Mouse (Mus musculus): ENCODE data around the gene Mob1a. TPM values are rescaled to one million over a fixed set of nuclear protein-coding genes. Genes with fewer than 3 reads are reported as not detected.

The Mob1a gene
- 60.1 and 65.1 TPM in 2 replicates for polyA plus RNA-seq (2015; fragmentation: Nextera tagmentation; extraction: Ambion mirVana)

- H3K4me1 ChIP-seq, result peaks cover 13% of the 10 kb centered on the region
- peaks cover 16% of the 10 kb centered on the region for H3K36me3 ChIP-seq
- ATAC-seq (ENCODE audit: insufficient number of reproducible peaks, insufficient read depth, low FRiP score, low TSS enrichment, low read depth), result peak; percentile 96
- peak within 1 kb of the TSS; percentile 74 for H3K4me2 ChIP-seq
- H3K9ac ChIP-seq, result peak within 1 kb of the TSS; percentile 87
- peak within 1 kb of the TSS; percentile 68 for H3K4me3 ChIP-seq
- H3K9me3 ChIP-seq, result no peaks in the 10 kb centered on the region
- H3K27ac ChIP-seq, result peak within 1 kb of the TSS; percentile 95
- H3K27me3 ChIP-seq, result no peaks in the 10 kb centered on the region
- 1% methylated on average over 63 of the region's 65 CpGs for WGBS
Observed at GRCm38 (mm10) chr6:83325525-83326393, at the start of gene Mob1a, which contains the start of gene Mthfd2. Mob1a (plus strand) TSS chr6:83326016. Mthfd2 (minus strand) TSS chr6:83325908.

- Histone ChIP-seq H3K36me3 (no peaks in the 10 kb centered on the region), H3K27me3 (peaks cover 9% of the 10 kb centered on the region; the same call in 1 of the 2 replicates), H3K9ac (no peak overlapping the region), H3K4me3 (no peak overlapping the region), H3K9me3 (peaks cover 4% of the 10 kb centered on the region; the same call in 1 of the 2 replicates), H3K4me1 (no peaks in the 10 kb centered on the region; the same call in 1 of the 2 replicates), H3K4me2 (no peak overlapping the region), H3K27ac (no peak overlapping the region)
- 73% methylated on average over 13 of the region's 13 CpGs for WGBS
- no peak for ATAC-seq (ENCODE audit: insufficient number of reproducible peaks, insufficient read depth, low FRiP score, low TSS enrichment, low read depth)
Observed at GRCm38 (mm10) chr6:83277151-83277550, 48.7 kb upstream of the Mob1a start.

- H3K4me1 ChIP-seq, result no peaks in the 10 kb centered on the region
- no peak overlapping the region for H3K27ac ChIP-seq
- peaks cover 9% of the 10 kb centered on the region for H3K27me3 ChIP-seq
- no peak overlapping the region for H3K9ac ChIP-seq
- H3K9me3 ChIP-seq, result peaks cover 4% of the 10 kb centered on the region; the same call in 1 of the 2 replicates
- 28% methylated on average over 2 of the region's 2 CpGs for WGBS
- no peak overlapping the region for H3K4me3 ChIP-seq
- no peaks in the 10 kb centered on the region for H3K36me3 ChIP-seq
- ATAC-seq (ENCODE audit: insufficient number of reproducible peaks, insufficient read depth, low FRiP score, low TSS enrichment, low read depth), result no peak
- no peak overlapping the region for H3K4me2 ChIP-seq
Observed at GRCm38 (mm10) chr6:83278881-83279280, 46.9 kb upstream of the Mob1a start.

- Histone ChIP-seq H3K4me3 (no peak overlapping the region), H3K27me3 (peaks cover 9% of the 10 kb centered on the region), H3K4me1 (no peaks in the 10 kb centered on the region), H3K4me2 (no peak overlapping the region), H3K27ac (no peak overlapping the region), H3K9me3 (peaks cover 4% of the 10 kb centered on the region; the same call in 1 of the 2 replicates), H3K36me3 (no peaks in the 10 kb centered on the region), H3K9ac (no peak overlapping the region)
- WGBS, result 79% methylated on average over 8 of the region's 8 CpGs
- ATAC-seq (ENCODE audit: insufficient number of reproducible peaks, insufficient read depth, low FRiP score, low TSS enrichment, low read depth), result no peak
Observed at GRCm38 (mm10) chr6:83280256-83280955, 45.4 kb upstream of the Mob1a start.

- Histone ChIP-seq H3K36me3 (peaks cover 10% of the 10 kb centered on the region), H3K27me3 (no peaks in the 10 kb centered on the region), H3K27ac (no peak overlapping the region), H3K4me2 (no peak overlapping the region), H3K9me3 (no peaks in the 10 kb centered on the region), H3K9ac (no peak overlapping the region), H3K4me1 (no peaks in the 10 kb centered on the region), H3K4me3 (no peak overlapping the region)
- WGBS, result 85% methylated on average over 7 of the region's 7 CpGs
- ATAC-seq (ENCODE audit: insufficient number of reproducible peaks, insufficient read depth, low FRiP score, low TSS enrichment, low read depth), result no peak
Observed at GRCm38 (mm10) chr6:83300447-83301229, 25.2 kb upstream of the Mob1a start.

GRCm38 (mm10) chr6:83301294-83301693 is 24.5 kb upstream of the Mob1a start:
- no peaks in the 10 kb centered on the region for H3K4me1 ChIP-seq
- 83% methylated on average over 2 of the region's 2 CpGs for WGBS
- no peaks in the 10 kb centered on the region for H3K27me3 ChIP-seq
- peaks cover 15% of the 10 kb centered on the region for H3K36me3 ChIP-seq
- no peak overlapping the region for H3K4me3 ChIP-seq
- H3K4me2 ChIP-seq, result no peak overlapping the region
- no peaks in the 10 kb centered on the region for H3K9me3 ChIP-seq
- no peak overlapping the region for H3K9ac ChIP-seq
- no peak overlapping the region for H3K27ac ChIP-seq
- ATAC-seq (ENCODE audit: insufficient number of reproducible peaks, insufficient read depth, low FRiP score, low TSS enrichment, low read depth), result no peak

- H3K9me3 ChIP-seq, result no peaks in the 10 kb centered on the region
- no peak overlapping the region for H3K9ac ChIP-seq
- WGBS, result 67% methylated on average over 5 of the region's 5 CpGs
- no peaks in the 10 kb centered on the region for H3K4me1 ChIP-seq
- no peak for ATAC-seq (ENCODE audit: insufficient number of reproducible peaks, insufficient read depth, low FRiP score, low TSS enrichment, low read depth)
- no peak overlapping the region for H3K27ac ChIP-seq
- no peak overlapping the region for H3K4me3 ChIP-seq
- peaks cover 24% of the 10 kb centered on the region for H3K36me3 ChIP-seq
- no peaks in the 10 kb centered on the region for H3K27me3 ChIP-seq
- H3K4me2 ChIP-seq, result no peak overlapping the region
Observed at GRCm38 (mm10) chr6:83302264-83302663, 23.6 kb upstream of the Mob1a start.

GRCm38 (mm10) chr6:83309017-83309416 is 16.8 kb upstream of the Mob1a start:
- 87% methylated on average over 7 of the region's 7 CpGs for WGBS

GRCm38 (mm10) chr6:83311206-83311605 is 14.6 kb upstream of the Mob1a start:
- peaks cover 63% of the 10 kb centered on the region for H3K36me3 ChIP-seq
- H3K4me2 ChIP-seq, result no peak overlapping the region
- 94% methylated on average over 11 of the region's 11 CpGs for WGBS
- ATAC-seq (ENCODE audit: insufficient number of reproducible peaks, insufficient read depth, low FRiP score, low TSS enrichment, low read depth), result no peak
- peaks cover 10% of the 10 kb centered on the region for H3K4me1 ChIP-seq
- no peak overlapping the region for H3K4me3 ChIP-seq
- H3K27ac ChIP-seq, result no peak overlapping the region
- no peak overlapping the region for H3K9ac ChIP-seq
- no peaks in the 10 kb centered on the region for H3K9me3 ChIP-seq
- H3K27me3 ChIP-seq, result no peaks in the 10 kb centered on the region

More at GRCm38 (mm10) chr6:83309017-83309416, 16.8 kb upstream of the Mob1a start:
- Histone ChIP-seq H3K9ac (no peak overlapping the region), H3K4me3 (no peak overlapping the region), H3K27me3 (no peaks in the 10 kb centered on the region), H3K4me1 (no peaks in the 10 kb centered on the region), H3K27ac (no peak overlapping the region), H3K9me3 (no peaks in the 10 kb centered on the region), H3K36me3 (peaks cover 76% of the 10 kb centered on the region), H3K4me2 (no peak overlapping the region)
- no peak for ATAC-seq (ENCODE audit: insufficient number of reproducible peaks, insufficient read depth, low FRiP score, low TSS enrichment, low read depth)

- ATAC-seq (ENCODE audit: insufficient number of reproducible peaks, insufficient read depth, low FRiP score, low TSS enrichment, low read depth), result no peak
- 95% methylated on average over 7 of the region's 7 CpGs for WGBS
- H3K9me3 ChIP-seq, result no peaks in the 10 kb centered on the region
- H3K36me3 ChIP-seq, result peaks cover 54% of the 10 kb centered on the region
- no peak overlapping the region for H3K4me3 ChIP-seq
- H3K9ac ChIP-seq, result no peak overlapping the region
- no peak overlapping the region for H3K4me2 ChIP-seq
- no peak overlapping the region for H3K27ac ChIP-seq
- H3K4me1 ChIP-seq, result peaks cover 18% of the 10 kb centered on the region
- H3K27me3 ChIP-seq, result no peaks in the 10 kb centered on the region
Observed at GRCm38 (mm10) chr6:83312021-83312420, 13.8 kb upstream of the Mob1a start.

- ATAC-seq (ENCODE audit: insufficient number of reproducible peaks, insufficient read depth, low FRiP score, low TSS enrichment, low read depth), result no peak
- peaks cover 18% of the 10 kb centered on the region for H3K4me1 ChIP-seq
- WGBS, result 87% methylated on average over 8 of the region's 8 CpGs
- no peaks in the 10 kb centered on the region for H3K9me3 ChIP-seq
- no peak overlapping the region for H3K4me2 ChIP-seq
- H3K27ac ChIP-seq, result no peak overlapping the region
- H3K27me3 ChIP-seq, result no peaks in the 10 kb centered on the region
- H3K9ac ChIP-seq, result no peak overlapping the region
- H3K4me3 ChIP-seq, result no peak overlapping the region
- H3K36me3 ChIP-seq, result peaks cover 50% of the 10 kb centered on the region
Observed at GRCm38 (mm10) chr6:83312514-83312913, 13.3 kb upstream of the Mob1a start.
